Mouse (Mus musculus): ENCODE measurements around the gene Crim1.

Gene Crim1

GRCm38 (mm10) chr17:78211881-78212280 is 11.8 kb downstream of the Crim1 start:
- DNase-seq: peak; percentile 70

GRCm38 (mm10) chr17:78213128-78213527 is 13.1 kb downstream of the Crim1 start:
- DNase-seq: peak; percentile 82

- peak; percentile 96 for DNase-seq
Observed at GRCm38 (mm10) chr17:78216526-78216925, 16.5 kb downstream of the Crim1 start.

- peak; percentile 92 for DNase-seq
Observed at GRCm38 (mm10) chr17:78217406-78217805, 17.4 kb downstream of the Crim1 start.

GRCm38 (mm10) chr17:78218506-78219232 is 18.6 kb downstream of the Crim1 start:
- DNase-seq: no peak

- no peak for DNase-seq
Observed at GRCm38 (mm10) chr17:78221007-78221642, 21.1 kb downstream of the Crim1 start.

GRCm38 (mm10) chr17:78221860-78222259 is 21.8 kb downstream of the Crim1 start:
- peak; percentile 94 for DNase-seq

GRCm38 (mm10) chr17:78223988-78224387 is 23.9 kb downstream of the Crim1 start:
- no peak for DNase-seq

- peak; percentile 92 for DNase-seq
Observed at GRCm38 (mm10) chr17:78225547-78225946, 25.5 kb downstream of the Crim1 start.

GRCm38 (mm10) chr17:78227211-78227610 is 27.2 kb downstream of the Crim1 start:
- DNase-seq: no peak

- DNase-seq: no peak
Observed at GRCm38 (mm10) chr17:78231567-78231966, 31.5 kb downstream of the Crim1 start.

- no peak for DNase-seq
Observed at GRCm38 (mm10) chr17:78232703-78233102, 32.7 kb downstream of the Crim1 start.

GRCm38 (mm10) chr17:78233873-78234272 is 33.8 kb downstream of the Crim1 start:
- DNase-seq: no peak

- no peak for DNase-seq
Observed at GRCm38 (mm10) chr17:78236126-78236525, 36.1 kb downstream of the Crim1 start.

GRCm38 (mm10) chr17:78237954-78238353 is 37.9 kb downstream of the Crim1 start:
- peak; percentile 76 for DNase-seq

GRCm38 (mm10) chr17:78240161-78240560 is 40.1 kb downstream of the Crim1 start:
- no peak for DNase-seq

- DNase-seq: no peak
Observed at GRCm38 (mm10) chr17:78241238-78241637, 41.2 kb downstream of the Crim1 start.

GRCm38 (mm10) chr17:78244752-78245151 is 44.7 kb downstream of the Crim1 start:
- peak; percentile 95 for DNase-seq

GRCm38 (mm10) chr17:78245444-78245843 is 45.4 kb downstream of the Crim1 start:
- DNase-seq: no peak

- peak; percentile 94 for DNase-seq
Observed at GRCm38 (mm10) chr17:78246634-78247383, 46.8 kb downstream of the Crim1 start.

- DNase-seq: no peak
Observed at GRCm38 (mm10) chr17:78248197-78248596, 48.1 kb downstream of the Crim1 start.

- no peak for DNase-seq
Observed at GRCm38 (mm10) chr17:78248943-78249342, 48.9 kb downstream of the Crim1 start.

- DNase-seq: peak; percentile 97
Observed at GRCm38 (mm10) chr17:78250149-78250938, 50.3 kb downstream of the Crim1 start.

Measured in heart, adult 11 months (tissue).